Mouse (Mus musculus): ENCODE measurements around the gene Olfr987.
"Not testable (repeated sequence)": the region's sequence is repeated elsewhere in the genome, so short reads cannot be mapped to it uniquely, and the experiment has no call there.

The Olfr987 gene

DNA sequence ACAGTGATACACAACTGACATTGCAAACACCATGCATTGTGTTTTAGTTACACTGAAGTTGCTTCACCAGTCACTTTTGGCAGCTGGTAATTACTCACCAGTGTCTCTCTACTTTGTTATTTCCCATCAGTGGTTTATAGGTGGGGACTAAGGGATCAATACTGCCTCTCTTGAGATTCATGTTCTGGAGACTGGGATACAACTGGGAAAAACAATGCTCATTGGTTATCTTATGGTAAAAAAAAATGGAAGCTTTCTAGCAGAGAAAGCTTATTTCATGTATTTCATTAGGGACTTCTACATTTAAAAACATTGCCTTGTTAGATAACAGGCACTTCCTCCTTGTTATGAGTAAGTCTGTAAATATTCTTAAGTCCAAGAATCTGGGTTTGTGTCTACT, at the start of gene Olfr987:
TSS of gene Olfr987 (minus strand) at position 101 of the 400 bp plus-strand sequence.
- CTCF ChIA-PET: not testable (repeated sequence)

DNA sequence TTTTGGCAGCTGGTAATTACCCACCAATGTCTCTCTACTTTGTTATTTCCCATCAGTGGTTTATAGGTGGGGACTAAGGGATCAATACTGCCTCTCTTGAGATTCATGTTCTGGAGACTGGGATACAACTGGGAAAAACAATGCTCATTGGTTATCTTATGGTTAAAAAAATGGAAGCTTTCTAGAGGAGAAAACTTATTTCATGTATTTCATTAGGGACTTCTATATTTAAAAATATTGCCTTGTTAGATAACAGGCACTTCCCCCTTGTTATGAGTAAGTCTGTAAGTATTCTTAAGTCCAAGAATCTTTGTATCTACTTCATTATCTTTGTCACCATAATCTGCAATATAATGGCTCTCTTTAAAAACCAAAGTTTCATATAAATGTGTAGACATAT, 24.0 kb upstream of the Olfr987 start, which contains the start of gene Olfr988:
TSS of gene Olfr988 (minus strand) at position 101 of the 400 bp plus-strand sequence.
- CTCF ChIA-PET: not testable (repeated sequence)

DNA sequence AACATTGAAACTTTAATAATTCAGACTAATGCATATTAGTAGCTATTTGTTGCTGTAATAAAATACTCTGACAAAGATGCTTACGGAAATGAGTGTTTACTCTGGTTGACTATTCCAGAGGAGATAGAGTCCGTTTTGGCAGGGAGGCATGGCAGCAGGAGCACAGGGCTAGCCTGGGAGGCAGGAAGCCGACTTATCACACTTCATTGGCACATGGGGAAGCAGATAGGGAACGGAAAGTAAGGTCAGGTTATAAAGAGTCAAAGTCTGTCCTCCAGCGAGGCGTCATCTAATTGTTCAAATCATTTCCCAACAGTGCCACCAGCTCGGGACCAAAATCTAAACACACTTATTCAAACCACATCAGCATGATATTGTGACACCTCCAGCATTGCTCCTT, 857 bp upstream of the Olfr987 start:
- CTCF ChIA-PET: no interaction called here

DNA sequence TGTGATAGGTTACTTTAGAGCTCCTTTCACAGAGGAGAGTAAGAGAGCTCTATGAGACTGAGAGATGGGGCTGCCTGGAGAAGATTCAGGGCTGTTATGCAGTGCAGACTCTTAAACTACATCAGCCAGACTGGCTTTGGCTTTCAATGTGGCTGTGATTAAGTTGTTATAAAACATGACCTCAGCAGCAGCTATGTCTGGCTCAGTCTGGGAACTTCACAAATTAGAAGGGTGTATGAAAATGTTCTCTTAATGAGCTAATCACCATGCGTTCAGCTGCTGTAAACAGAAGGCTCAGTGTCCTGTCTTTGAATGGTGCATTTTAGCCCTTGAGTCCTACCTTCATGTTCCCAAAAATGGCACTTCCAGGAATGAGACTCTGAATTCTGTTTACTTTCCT, 20.0 kb downstream of the Olfr987 start:
- CTCF ChIA-PET: no interaction called here

DNA sequence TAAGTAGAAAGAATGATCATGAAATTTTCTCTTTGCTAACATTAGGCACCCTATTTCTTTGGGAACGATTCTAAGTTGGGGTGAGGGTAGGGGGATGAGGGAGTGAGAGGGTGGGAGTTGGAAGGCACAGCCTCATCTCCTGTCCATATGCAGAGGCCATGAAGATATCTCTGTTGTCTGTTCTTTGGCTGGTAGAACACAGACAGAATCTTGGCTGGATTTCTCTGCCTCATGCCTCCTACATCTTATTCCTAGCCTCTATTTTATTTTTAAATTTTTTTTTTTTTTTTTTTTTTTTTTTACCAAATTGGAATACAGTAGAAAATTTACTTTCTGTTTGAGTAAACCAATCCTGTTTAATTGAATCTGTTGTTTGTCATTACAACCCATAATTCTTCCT, 53.7 kb downstream of the Olfr987 start:
- CTCF ChIA-PET: no interaction called here

DNA sequence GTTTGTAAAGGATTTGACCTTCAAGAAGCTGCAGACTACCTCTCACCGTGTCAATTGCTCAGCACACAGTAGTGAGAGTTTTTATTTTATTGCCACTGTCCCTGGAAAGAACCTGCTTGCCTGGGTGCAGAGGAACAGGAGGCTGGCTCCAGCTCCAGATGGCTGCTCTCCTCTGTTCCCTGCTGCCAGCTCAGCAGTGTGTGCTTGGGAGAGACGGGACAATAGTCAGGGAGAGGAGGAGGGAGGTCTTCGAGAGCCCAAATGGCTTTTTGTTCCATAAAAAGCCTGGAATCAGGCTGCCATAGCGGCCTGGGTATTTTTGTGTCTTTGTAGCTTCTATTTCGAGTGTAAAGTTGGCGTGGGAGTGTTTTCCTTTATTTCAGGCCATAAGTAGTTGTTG, 54.5 kb downstream of the Olfr987 start:
- CTCF ChIA-PET: no interaction called here

DNA sequence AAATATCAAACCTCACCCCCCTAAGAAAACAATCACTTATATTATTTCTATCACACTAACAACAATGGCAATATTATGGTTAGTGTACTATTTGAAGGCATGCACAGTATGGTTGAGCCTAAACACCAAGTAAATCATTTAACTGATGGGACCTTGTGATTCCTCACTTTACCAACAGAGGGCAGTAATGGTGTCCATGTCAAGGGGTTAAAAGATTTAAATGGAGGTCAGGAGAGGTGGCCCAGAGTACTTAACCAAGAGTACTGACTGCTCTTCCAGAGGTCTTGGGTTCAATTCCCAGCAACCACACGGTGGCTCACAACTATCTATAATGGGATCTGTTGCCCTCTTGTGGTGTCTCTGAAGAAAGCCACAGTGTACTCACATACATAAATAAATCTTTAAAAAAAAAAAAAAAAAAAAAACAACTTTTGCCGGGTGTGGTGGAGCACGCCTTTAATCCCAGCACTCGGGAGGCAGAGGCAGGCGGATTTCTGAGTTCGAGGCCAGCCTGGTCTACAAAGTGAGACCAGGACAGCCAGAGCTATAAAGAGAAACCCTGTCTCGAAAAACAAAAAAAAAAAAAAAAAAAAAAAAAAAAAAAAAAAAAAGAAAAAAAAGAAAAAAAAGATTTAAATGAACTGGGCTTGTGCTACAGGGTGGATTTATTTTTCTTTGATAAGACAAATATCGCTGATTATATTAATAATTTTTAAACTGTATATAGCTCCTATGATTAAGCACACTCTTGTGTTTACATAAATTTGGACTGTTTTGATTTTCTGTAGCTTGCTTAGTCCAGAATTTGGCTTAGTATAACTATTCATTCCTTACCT, 55.3 kb downstream of the Olfr987 start:
- CTCF ChIA-PET: no interaction called here

DNA sequence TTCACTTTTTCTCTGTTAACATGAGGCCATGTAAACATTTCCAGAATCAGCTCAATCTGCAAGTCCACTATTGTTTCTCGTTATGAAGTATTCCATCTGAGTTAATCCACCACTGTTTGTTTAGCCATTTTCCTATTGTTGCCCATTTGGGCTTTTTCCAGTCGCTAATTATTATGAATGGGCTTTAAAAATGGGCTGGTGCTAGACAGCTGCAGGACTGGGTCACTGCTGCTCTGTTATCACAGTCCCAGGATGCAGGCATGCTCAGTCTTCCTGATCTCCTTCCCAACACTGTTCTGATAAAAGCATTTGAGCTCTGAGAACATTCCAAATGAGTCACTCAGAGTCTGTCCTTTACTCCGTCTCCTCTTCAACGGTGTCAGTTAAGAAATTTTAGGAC, 58.1 kb downstream of the Olfr987 start:
- CTCF ChIA-PET: no interaction called here

Measured in spleen, embryonic (tissue).